Mouse (Mus musculus): ENCODE measurements at regions not wholly inside any gene's neighbourhood (a gene's known extent, or its start where the extent isn't known, plus 50 kb on each side); places are given as distances from the start of the nearest gene placed in this dataset.
A peak's percentile ranks its signal among the peaks of the same experiment; 100 is the strongest.

GRCm38 (mm10) chr2:115101501-115101900, 446.7 kb upstream of the Dph6 start:
- DNase-seq (ENCODE audit: low read depth, low spot score), result no peak

- DNase-seq (ENCODE audit: low read depth, low spot score), result no peak
Measured at GRCm38 (mm10) chr2:115119429-115120205, 461.9 kb upstream of the BC052040 start.

- DNase-seq (ENCODE audit: low read depth, low spot score), result no peak
Measured at GRCm38 (mm10) chr2:115120206-115120503, 461.4 kb upstream of the BC052040 start.

GRCm38 (mm10) chr2:115126625-115127369, 454.7 kb upstream of the BC052040 start:
- no peak for DNase-seq (ENCODE audit: low read depth, low spot score)

GRCm38 (mm10) chr2:115131746-115132145, 449.8 kb upstream of the BC052040 start:
- DNase-seq (ENCODE audit: low read depth, low spot score), result no peak

- peak; percentile 48 for DNase-seq (ENCODE audit: low read depth, low spot score)
Measured at GRCm38 (mm10) chr2:115132165-115132592, 449.3 kb upstream of the BC052040 start.

GRCm38 (mm10) chr2:115141416-115141815, 440.1 kb upstream of the BC052040 start:
- no peak for DNase-seq (ENCODE audit: low read depth, low spot score)

GRCm38 (mm10) chr2:115172111-115172510, 409.4 kb upstream of the BC052040 start:
- no peak for DNase-seq (ENCODE audit: low read depth, low spot score)

- no peak for DNase-seq (ENCODE audit: low read depth, low spot score)
Measured at GRCm38 (mm10) chr2:115177076-115177475, 404.4 kb upstream of the BC052040 start.

GRCm38 (mm10) chr2:115177896-115178295, 403.6 kb upstream of the BC052040 start:
- no peak for DNase-seq (ENCODE audit: low read depth, low spot score)

GRCm38 (mm10) chr2:115211191-115211590, 370.3 kb upstream of the BC052040 start:
- DNase-seq (ENCODE audit: low read depth, low spot score), result no peak

- peak; percentile 59 for DNase-seq (ENCODE audit: low read depth, low spot score)
Measured at GRCm38 (mm10) chr2:115213181-115213970, 368.1 kb upstream of the BC052040 start.

- no peak for DNase-seq (ENCODE audit: low read depth, low spot score)
Measured at GRCm38 (mm10) chr2:115214292-115214691, 367.2 kb upstream of the BC052040 start.

- DNase-seq (ENCODE audit: low read depth, low spot score), result no peak
Measured at GRCm38 (mm10) chr2:115230041-115230440, 351.5 kb upstream of the BC052040 start.

- no peak for DNase-seq (ENCODE audit: low read depth, low spot score)
Measured at GRCm38 (mm10) chr2:115247673-115248072, 333.8 kb upstream of the BC052040 start.

- DNase-seq (ENCODE audit: low read depth, low spot score), result no peak
Measured at GRCm38 (mm10) chr2:115250019-115250807, 331.3 kb upstream of the BC052040 start.

- no peak for DNase-seq (ENCODE audit: low read depth, low spot score)
Measured at GRCm38 (mm10) chr2:115257391-115257790, 324.1 kb upstream of the BC052040 start.

GRCm38 (mm10) chr2:115268247-115268646, 313.3 kb upstream of the BC052040 start:
- no peak for DNase-seq (ENCODE audit: low read depth, low spot score)

GRCm38 (mm10) chr2:115277421-115277820, 304.1 kb upstream of the BC052040 start:
- no peak for DNase-seq (ENCODE audit: low read depth, low spot score)

GRCm38 (mm10) chr2:115293020-115293419, 288.5 kb upstream of the BC052040 start:
- DNase-seq (ENCODE audit: low read depth, low spot score), result no peak

- DNase-seq (ENCODE audit: low read depth, low spot score), result peak; percentile 70
Measured at GRCm38 (mm10) chr2:115297463-115297862, 284.1 kb upstream of the BC052040 start.

All from forelimb bud, embryonic 11.5 days (tissue).